Mouse (Mus musculus): ENCODE measurements around the gene Stk16.

GRCm38 (mm10) chr1:75212542-75212941 is 1.9 kb downstream of the Stk16 start:
- TF ChIP-seq CTCF (IDR thresholded peaks at IDR 0.05; ENCODE audit: low read depth) (no peak), EP300 (IDR thresholded peaks at IDR 0.05; ENCODE audit: low read depth) (no peak)

Data from liver, postnatal 0 days (tissue).